Mouse (Mus musculus) embryonic facial prominence, embryonic 11.5 days (tissue): ENCODE data around the gene Foxf1. TPM values are rescaled to one million over a fixed set of nuclear protein-coding genes. Genes with fewer than 3 reads are reported as not detected.

Experiments used
- ATAC-seq: fragments of 200-750 bp; cut with Nextera tagmentation; replicated peaks from 2 replicates; pipeline ENCODE4 v1.8.0; 2017; ENCODE audit warnings: low read depth; ENCODE audit not compliant: insufficient number of reproducible peaks, low FRiP score, low TSS enrichment
- DNase-seq: peaks from one replicate; pipeline ENCODE4 v3.0.0-alpha.2; 2015; ENCODE audit warnings: low spot score
- H3K27ac ChIP-seq: fragments of 300-500 bp; sonication (generic); replicated peaks from 2 replicates; pipeline ENCODE4 v1.5.1; 2014; ENCODE audit warnings: mild to moderate bottlenecking, low read depth, low read length, control low read depth
- H3K27me3 ChIP-seq: fragments of 300-500 bp; sonication (generic); 2 replicates; pipeline ENCODE4 v1.6.1; 2014; ENCODE audit warnings: mild to moderate bottlenecking, low read length, moderate library complexity, mixed read lengths; ENCODE audit not compliant: control insufficient read depth, insufficient read depth
- H3K36me3 ChIP-seq: fragments of 300-500 bp; sonication (generic); replicated peaks from 2 replicates; pipeline ENCODE4 v1.6.1; 2014; ENCODE audit warnings: low read depth, mild to moderate bottlenecking, low read length, moderate library complexity, mixed read lengths; ENCODE audit not compliant: control insufficient read depth, insufficient read depth
- H3K4me1 ChIP-seq: fragments of 300-500 bp; sonication (generic); 2 replicates; pipeline ENCODE4 v1.6.1; 2014; ENCODE audit warnings: low read length, mixed read lengths; ENCODE audit not compliant: control insufficient read depth, insufficient read depth
- H3K4me2 ChIP-seq: fragments of 300-500 bp; sonication (generic); 2 replicates; pipeline ENCODE4 v1.6.1; 2014; ENCODE audit warnings: low read depth, mild to moderate bottlenecking, control low read depth, low read length, moderate library complexity
- H3K4me3 ChIP-seq: fragments of 300-500 bp; sonication (generic); 2 replicates; pipeline ENCODE4 v1.5.1; 2014; ENCODE audit warnings: low read depth, low read length, control low read depth
- H3K9ac ChIP-seq: fragments of 300-500 bp; sonication (generic); replicated peaks from 2 replicates; pipeline ENCODE4 v1.6.1; 2014; ENCODE audit warnings: mild to moderate bottlenecking, control low read depth, low read length
- H3K9me3 ChIP-seq: fragments of 300-500 bp; sonication (generic); replicated peaks from 2 replicates; pipeline ENCODE4 v1.6.1; 2016; ENCODE audit warnings: mild to moderate bottlenecking, low read length, inconsistent platforms, mixed read lengths; ENCODE audit not compliant: control insufficient read depth
- WGBS: fragments of 180-500 bp; shearing (Covaris S2); extraction: QIAGEN DNeasy Blood & Tissue Kit; methylation state at CpG from one replicate; pipeline ENCODE4 v1.1.7; 2014; 5-methylcytosine and 5-hydroxymethylcytosine counted together
- polyA plus RNA-seq: library from polyadenylated mRNA; unstranded; fragments of >200 nt; fragmentation: Nextera tagmentation; extraction: Ambion mirVana; gene quantifications from 2 replicates; pipeline ENCODE4 v1.2.1, GENCODE M21; 2014

Gene Foxf1
- polyA plus RNA-seq, 1 experiment from 2014 or later, result 19.6 TPM

GRCm38 (mm10) chr8:121063649-121064048, 20.5 kb upstream of the Foxf1 start:
- H3K9ac ChIP-seq, result peak overlapping the region; percentile 28; the same call in 1 of the 2 replicates
- 0 out of 2 replicates have a peak overlapping the region, but pooled peaks have one; percentile 1 for H3K27ac ChIP-seq
- no peaks in the 10 kb centered on the region for H3K27me3 ChIP-seq
- H3K4me1 ChIP-seq, result peaks cover 3% of the 10 kb centered on the region; the same call in 1 of the 2 replicates
- ATAC-seq, result no peak; the same call in 1 of the 2 replicates
- peak; percentile 61 for DNase-seq
- H3K9me3 ChIP-seq, result no peaks in the 10 kb centered on the region
- no peak overlapping the region; the same call in 1 of the 2 replicates for H3K4me2 ChIP-seq
- H3K4me3 ChIP-seq, result no peak overlapping the region
- H3K36me3 ChIP-seq, result no peaks in the 10 kb centered on the region
- 26% methylated on average over 13 of the region's 13 CpGs for WGBS

- H3K9me3 ChIP-seq, result no peaks in the 10 kb centered on the region
- DNase-seq, result no peak
Observed at GRCm38 (mm10) chr8:121071454-121071853, 12.7 kb upstream of the Foxf1 start.

GRCm38 (mm10) chr8:121072406-121073130, 11.6 kb upstream of the Foxf1 start:
- H3K36me3 ChIP-seq, result no peaks in the 10 kb centered on the region
- DNase-seq (no peak), ATAC-seq (no peak)
- no peak overlapping the region for H3K27ac ChIP-seq
- H3K4me1 ChIP-seq, result peaks cover 8% of the 10 kb centered on the region
- 7% methylated on average over 11 of the region's 11 CpGs for WGBS
- H3K4me2 ChIP-seq, result no peak overlapping the region
- H3K27me3 ChIP-seq, result peaks cover 72% of the 10 kb centered on the region
- no peak overlapping the region; the same call in 1 of the 2 replicates for H3K9ac ChIP-seq
- no peak overlapping the region for H3K4me3 ChIP-seq
- no peaks in the 10 kb centered on the region for H3K9me3 ChIP-seq

More at GRCm38 (mm10) chr8:121071454-121071853, 12.7 kb upstream of the Foxf1 start:
- H3K27me3 ChIP-seq, result peaks cover 61% of the 10 kb centered on the region
- H3K4me3 ChIP-seq, result no peak overlapping the region
- 2% methylated on average over 12 of the region's 12 CpGs for WGBS
- no peak overlapping the region for H3K27ac ChIP-seq
- H3K9ac ChIP-seq, result no peak overlapping the region
- ATAC-seq, result no peak
- no peak overlapping the region for H3K4me2 ChIP-seq
- no peaks in the 10 kb centered on the region for H3K36me3 ChIP-seq
- peaks cover 8% of the 10 kb centered on the region for H3K4me1 ChIP-seq

- Histone ChIP-seq H3K27me3 (peaks cover 78% of the 10 kb centered on the region), H3K4me3 (peak overlapping the region; percentile 18), H3K4me1 (peaks cover 8% of the 10 kb centered on the region), H3K9ac (peak overlapping the region; percentile 18), H3K9me3 (no peaks in the 10 kb centered on the region), H3K36me3 (no peaks in the 10 kb centered on the region), H3K27ac (no peak overlapping the region), H3K4me2 (peak overlapping the region; percentile 26)
- ATAC-seq (no peak), DNase-seq (no peak)
- 1% methylated on average over 48 of the region's 48 CpGs for WGBS
Observed at GRCm38 (mm10) chr8:121073174-121074107, 10.7 kb upstream of the Foxf1 start.

- no peak overlapping the region for H3K4me3 ChIP-seq
- peaks cover 8% of the 10 kb centered on the region for H3K4me1 ChIP-seq
- H3K27me3 ChIP-seq, result peaks cover 87% of the 10 kb centered on the region
- no peak overlapping the region for H3K27ac ChIP-seq
- no peaks in the 10 kb centered on the region for H3K36me3 ChIP-seq
- no peak overlapping the region for H3K9ac ChIP-seq
- ATAC-seq (no peak), DNase-seq (no peak)
- 1% methylated on average over 14 of the region's 15 CpGs for WGBS
- H3K4me2 ChIP-seq, result no peak overlapping the region
- no peaks in the 10 kb centered on the region for H3K9me3 ChIP-seq
Observed at GRCm38 (mm10) chr8:121074108-121074847, 9.9 kb upstream of the Foxf1 start.

GRCm38 (mm10) chr8:121074848-121075145, 9.4 kb upstream of the Foxf1 start:
- Histone ChIP-seq H3K27me3 (peaks cover 89% of the 10 kb centered on the region), H3K9me3 (no peaks in the 10 kb centered on the region), H3K36me3 (no peaks in the 10 kb centered on the region), H3K27ac (no peak overlapping the region), H3K4me1 (peaks cover 8% of the 10 kb centered on the region), H3K4me2 (no peak overlapping the region), H3K4me3 (no peak overlapping the region), H3K9ac (no peak overlapping the region)
- ATAC-seq (no peak), DNase-seq (no peak)
- 0% methylated on average over 10 of the region's 10 CpGs for WGBS

GRCm38 (mm10) chr8:121075936-121076335, 8.2 kb upstream of the Foxf1 start:
- no peak for DNase-seq
- WGBS, result 5% methylated on average over 13 of the region's 13 CpGs

More at GRCm38 (mm10) chr8:121075936-121076335, 8.2 kb upstream of the Foxf1 start:
- no peak for ATAC-seq
- Histone ChIP-seq H3K9me3 (no peaks in the 10 kb centered on the region), H3K4me2 (no peak overlapping the region), H3K27me3 (peaks cover 89% of the 10 kb centered on the region), H3K4me3 (no peak overlapping the region), H3K9ac (no peak overlapping the region), H3K36me3 (no peaks in the 10 kb centered on the region), H3K27ac (no peak overlapping the region), H3K4me1 (peaks cover 11% of the 10 kb centered on the region)
